In genomic region chr2:82246902-82247522, GRCm38 (mm10) we compare ENCODE assay signal across 20 mouse cellular contexts.
A peak's percentile ranks its signal among the peaks of the same experiment; 100 is the strongest.
DNase-seq lines count a peak whose midpoint lies in the region; ATAC-seq lines count a peak whose summit lies in the region.
"Had no signal": no experiment of that assay in that cellular context is flagged by ENCODE, and none has a peak within 500 bp of the region (broad histone marks: within the 10 kb centered on the region; RNA-seq: fewer than 3 reads in every experiment).

No protein-coding gene starts in this region.

- no peak overlapping the region for H3K4me3 ChIP-seq in midbrain, embryonic 12.5 days
- no peak overlapping the region for H3K4me3 ChIP-seq in midbrain, embryonic 15.5 days
- H3K4me3 ChIP-seq in forebrain, embryonic 14.5 days (ENCODE audit: low read depth, low read length), result no peak overlapping the region
- H3K4me3 ChIP-seq: embryonic facial prominence, embryonic 13.5 days; heart, embryonic 15.5 days; hindbrain, embryonic 13.5 days had no signal

- ATAC-seq in midbrain, embryonic 12.5 days (ENCODE audit: low FRiP score, low read depth), result peak; percentile 67
- no peak for ATAC-seq in midbrain, embryonic 15.5 days (replicated peaks)
- ATAC-seq in forebrain, embryonic 14.5 days, result peak; percentile 72
- ATAC-seq: hindbrain, postnatal 0 days had no signal

- no peak overlapping the region for H3K9ac ChIP-seq in midbrain, embryonic 12.5 days (replicated peaks)
- no peak overlapping the region for H3K9ac ChIP-seq in midbrain, embryonic 15.5 days
- H3K9ac ChIP-seq in forebrain, embryonic 14.5 days (ENCODE audit: low read length), result no peak overlapping the region
- H3K9ac ChIP-seq: embryonic facial prominence, embryonic 13.5 days; heart, embryonic 15.5 days; hindbrain, embryonic 13.5 days had no signal

- no peak overlapping the region for H3K27ac ChIP-seq in midbrain, embryonic 12.5 days (replicated peaks)
- H3K27ac ChIP-seq in midbrain, embryonic 15.5 days, result no peak overlapping the region
- H3K27ac ChIP-seq in forebrain, embryonic 14.5 days (ENCODE audit: low read depth, low read length), result no peak overlapping the region
- H3K27ac ChIP-seq: embryonic facial prominence, embryonic 13.5 days; heart, embryonic 15.5 days; hindbrain, embryonic 13.5 days; hindbrain, postnatal 0 days had no signal

- H3K4me1 ChIP-seq in midbrain, embryonic 12.5 days, result no peaks in the 10 kb centered on the region
- H3K4me1 ChIP-seq in midbrain, embryonic 15.5 days, result no peaks in the 10 kb centered on the region
- no peaks in the 10 kb centered on the region for H3K4me1 ChIP-seq in forebrain, embryonic 14.5 days (ENCODE audit: control insufficient read depth, insufficient read depth, low read length)
- H3K4me1 ChIP-seq: embryonic facial prominence, embryonic 13.5 days; heart, embryonic 15.5 days; hindbrain, embryonic 13.5 days had no signal

- H3K9me3 ChIP-seq in midbrain, embryonic 12.5 days, result no peaks in the 10 kb centered on the region
- H3K9me3 ChIP-seq in midbrain, embryonic 15.5 days, result no peaks in the 10 kb centered on the region
- no peaks in the 10 kb centered on the region for H3K9me3 ChIP-seq in forebrain, embryonic 14.5 days (replicated peaks; ENCODE audit: control insufficient read depth, low read length)
- H3K9me3 ChIP-seq: embryonic facial prominence, embryonic 13.5 days; heart, embryonic 15.5 days; hindbrain, embryonic 13.5 days had no signal

- no peaks in the 10 kb centered on the region for H3K36me3 ChIP-seq in midbrain, embryonic 12.5 days
- H3K36me3 ChIP-seq in midbrain, embryonic 15.5 days (replicated peaks), result no peaks in the 10 kb centered on the region
- no peaks in the 10 kb centered on the region for H3K36me3 ChIP-seq in forebrain, embryonic 14.5 days (ENCODE audit: control insufficient read depth, insufficient read depth, low read length)
- H3K36me3 ChIP-seq: embryonic facial prominence, embryonic 13.5 days; heart, embryonic 15.5 days; hindbrain, embryonic 13.5 days had no signal

- H3K4me2 ChIP-seq in midbrain, embryonic 12.5 days (replicated peaks), result no peak overlapping the region
- H3K4me2 ChIP-seq in midbrain, embryonic 15.5 days, result no peak overlapping the region
- H3K4me2 ChIP-seq in forebrain, embryonic 14.5 days (ENCODE audit: low read length), result no peak overlapping the region
- H3K4me2 ChIP-seq: embryonic facial prominence, embryonic 13.5 days; heart, embryonic 11.5 days; heart, embryonic 15.5 days; hindbrain, embryonic 13.5 days had no signal

- H3K27me3 ChIP-seq in midbrain, embryonic 12.5 days, result no peaks in the 10 kb centered on the region
- no peaks in the 10 kb centered on the region for H3K27me3 ChIP-seq in midbrain, embryonic 15.5 days (replicated peaks)
- no peaks in the 10 kb centered on the region for H3K27me3 ChIP-seq in forebrain, embryonic 14.5 days (replicated peaks; ENCODE audit: control insufficient read depth, insufficient read depth, low read length)
- H3K27me3 ChIP-seq: embryonic facial prominence, embryonic 13.5 days; heart, embryonic 15.5 days; hindbrain, embryonic 13.5 days had no signal

- DNase-seq in retina, embryonic 14.5 days (ENCODE audit: low spot score), result peak; percentile 11
- DNase-seq in retina, postnatal 1 day, result no peak
- DNase-seq in forebrain, embryonic 14.5 days (ENCODE audit: low spot score), result peak; percentile 57
- no peak for DNase-seq in kidney, postnatal 25 days
- no peak for DNase-seq in heart, adult 8-10 months (ENCODE audit: low spot score)
- DNase-seq: adrenal gland, adult 8-10 months; adrenal gland, postnatal 36 days; cerebellum, adult 11-12 months; cerebellum, adult 9-10 months; cerebellum, postnatal 36 days; gastrocnemius, postnatal 10 days; heart, adult 18-20 months; heart, postnatal 14 days had no signal

Comparison
In these comparisons a context has a peak if more than half of its experiments do, and no peak if none do; other contexts are left out.
1. DNase-seq: peak in retina, embryonic 14.5 days (single experiment) and forebrain, embryonic 14.5 days (single experiment); none in retina, postnatal 1 day (single experiment), kidney, postnatal 25 days (0 of 2) and heart, adult 8-10 months (single experiment).